Mouse (Mus musculus): Measurements from ENCODE around the gene Lrrc75a. TPM values are rescaled to one million over a fixed set of nuclear protein-coding genes. Genes with fewer than 3 reads are reported as not detected.

Gene Lrrc75a
- polyA plus RNA-seq, 1 experiment from 2014 or later = 20.6 TPM

DNA sequence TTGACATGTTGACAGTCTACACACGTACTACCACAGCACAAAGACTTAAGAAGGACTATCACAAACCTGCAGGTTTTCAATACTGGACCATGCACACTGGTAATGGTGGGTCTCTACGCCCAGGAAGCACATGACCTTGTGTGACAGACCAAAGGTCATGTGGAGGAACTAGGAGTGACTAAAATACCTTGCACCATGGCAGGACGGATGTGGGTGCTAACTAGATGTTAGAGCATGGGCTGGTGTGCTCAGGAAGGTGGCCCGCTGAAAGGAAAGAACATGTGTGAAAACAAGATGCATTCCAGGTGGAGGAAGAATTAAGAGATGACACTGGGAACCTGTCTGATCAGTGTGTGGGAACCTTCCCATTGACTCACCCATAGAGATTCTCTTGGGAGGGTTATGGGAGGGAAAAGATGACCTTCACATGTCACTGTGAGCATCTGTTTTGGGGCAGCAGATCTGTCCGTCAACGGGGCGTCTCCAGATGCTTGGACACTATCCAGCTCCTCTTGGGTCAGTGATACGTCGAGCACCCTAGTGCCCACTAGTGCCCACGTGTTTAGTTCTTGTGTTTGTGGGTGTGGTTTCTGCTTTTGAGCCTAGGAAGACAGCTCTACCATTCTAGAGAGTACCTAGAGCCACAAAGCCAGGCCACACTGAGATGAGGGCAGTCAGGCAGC lies 4.5 kb downstream of the Lrrc75a start:
- WGBS = 91% methylated on average over 10 of the region's 10 CpGs
- no peak overlapping the region for H3K4me3 ChIP-seq (ENCODE audit: low read depth, low read length)
- ATAC-seq (ENCODE audit: insufficient number of reproducible peaks, low FRiP score, low TSS enrichment, low read depth) = no peak
- H3K36me3 ChIP-seq (ENCODE audit: control insufficient read depth, insufficient read depth, low read length) = peaks cover 2% of the 10 kb centered on the region; the same call in 1 of the 2 replicates
- no peak overlapping the region for H3K4me2 ChIP-seq (ENCODE audit: low read depth, severe bottlenecking)
- peaks cover 18% of the 10 kb centered on the region for H3K4me1 ChIP-seq (ENCODE audit: control insufficient read depth, insufficient read depth, low read length)
- H3K9me3 ChIP-seq (ENCODE audit: control insufficient read depth, low read length) = no peaks in the 10 kb centered on the region
- no peaks in the 10 kb centered on the region for H3K27me3 ChIP-seq (ENCODE audit: control insufficient read depth, insufficient read depth, low read length)
- no peak overlapping the region for H3K9ac ChIP-seq (ENCODE audit: low read length)
- no peak for DNase-seq (ENCODE audit: low spot score)
- no peak overlapping the region for H3K27ac ChIP-seq (replicated peaks; ENCODE audit: low read depth, low read length)

DNA sequence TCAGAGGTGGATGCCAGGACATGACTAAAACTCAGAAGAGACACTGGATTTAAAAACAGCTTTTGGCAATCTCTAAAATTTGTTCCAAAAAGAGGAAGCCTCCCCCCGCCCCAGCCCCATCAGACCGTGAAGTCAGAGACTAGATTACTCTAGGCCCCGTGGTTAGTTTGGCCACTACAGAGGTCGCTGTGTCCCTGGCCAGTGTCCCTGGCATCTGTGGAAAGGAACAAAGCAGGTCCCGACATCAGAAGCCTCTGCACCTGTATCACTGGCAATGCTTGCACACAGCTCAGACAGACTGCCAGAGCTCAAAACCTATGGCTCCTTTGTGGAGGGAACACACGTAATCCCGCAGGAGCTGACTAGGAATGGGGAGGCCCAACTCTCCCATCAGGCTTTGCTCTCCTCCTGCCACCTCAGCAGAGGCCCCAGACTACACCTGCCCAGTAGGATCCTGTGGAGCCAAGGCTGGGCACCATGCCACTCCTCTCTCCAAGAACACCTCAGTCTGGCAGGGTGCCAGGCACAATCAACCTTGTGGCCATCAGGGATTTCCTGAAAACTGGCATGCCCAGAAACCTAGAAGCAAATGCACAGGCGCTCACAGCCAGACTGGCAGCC lies 5.2 kb downstream of the Lrrc75a start:
- ATAC-seq (ENCODE audit: insufficient number of reproducible peaks, low FRiP score, low TSS enrichment, low read depth) = no peak
- WGBS = 82% methylated on average over 8 of the region's 8 CpGs
- no peak overlapping the region for H3K27ac ChIP-seq (replicated peaks; ENCODE audit: low read depth, low read length)
- H3K4me1 ChIP-seq (ENCODE audit: control insufficient read depth, insufficient read depth, low read length) = peaks cover 18% of the 10 kb centered on the region
- no peak for DNase-seq (ENCODE audit: low spot score)
- no peak overlapping the region for H3K4me3 ChIP-seq (ENCODE audit: low read depth, low read length)
- no peak overlapping the region for H3K4me2 ChIP-seq (ENCODE audit: low read depth, severe bottlenecking)
- H3K9ac ChIP-seq (ENCODE audit: low read length) = no peak overlapping the region
- peaks cover 2% of the 10 kb centered on the region; the same call in 1 of the 2 replicates for H3K36me3 ChIP-seq (ENCODE audit: control insufficient read depth, insufficient read depth, low read length)
- no peaks in the 10 kb centered on the region for H3K9me3 ChIP-seq (ENCODE audit: control insufficient read depth, low read length)
- H3K27me3 ChIP-seq (ENCODE audit: control insufficient read depth, insufficient read depth, low read length) = no peaks in the 10 kb centered on the region

DNA sequence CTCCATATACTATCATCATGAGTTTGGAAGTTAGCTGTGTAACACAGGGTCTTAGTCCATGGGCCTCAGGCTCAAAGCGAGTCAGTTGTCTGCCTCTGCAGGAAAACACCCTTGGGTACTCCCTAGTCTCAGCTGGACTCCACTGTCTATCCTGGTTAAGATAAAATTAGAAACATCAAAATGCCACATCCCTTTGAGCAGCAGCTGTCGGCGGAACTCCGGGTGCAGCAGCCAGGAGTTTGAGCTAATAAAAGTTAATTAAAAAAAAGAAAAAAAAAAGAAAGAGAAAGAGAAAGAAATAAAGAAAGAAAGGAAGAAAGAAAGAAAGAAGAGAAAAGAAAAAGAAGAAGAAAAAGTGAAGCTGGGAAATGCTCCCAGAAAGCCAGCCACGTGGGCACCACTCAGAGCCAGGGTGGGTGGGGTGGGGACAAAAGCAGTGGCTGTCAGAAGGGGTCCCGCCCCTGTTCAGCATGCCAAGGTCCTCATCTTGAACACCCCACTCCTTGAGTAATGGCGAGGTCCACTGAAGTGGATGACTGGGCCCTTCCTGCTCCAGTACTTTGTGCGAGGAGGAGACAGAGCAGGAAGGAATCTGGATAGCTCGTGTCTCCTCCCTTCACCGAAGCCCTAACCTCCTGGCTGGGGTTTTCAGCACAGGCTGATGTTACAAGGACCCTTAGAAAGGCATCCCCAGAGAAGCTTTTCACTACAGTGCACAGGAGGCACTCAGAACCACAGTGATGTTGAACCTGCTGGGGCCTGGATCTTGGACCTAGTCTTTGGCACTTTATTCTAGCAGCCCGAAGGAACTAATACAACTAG lies 6.1 kb downstream of the Lrrc75a start:
- no peak for DNase-seq (ENCODE audit: low spot score)
- ATAC-seq (ENCODE audit: insufficient number of reproducible peaks, low FRiP score, low TSS enrichment, low read depth) = no peak
- Histone ChIP-seq H3K27me3 (ENCODE audit: control insufficient read depth, insufficient read depth, low read length) (no peaks in the 10 kb centered on the region), H3K4me3 (ENCODE audit: low read depth, low read length) (no peak overlapping the region), H3K4me1 (ENCODE audit: control insufficient read depth, insufficient read depth, low read length) (peaks cover 16% of the 10 kb centered on the region), H3K9ac (ENCODE audit: low read length) (no peak overlapping the region), H3K27ac (replicated peaks; ENCODE audit: low read depth, low read length) (no peak overlapping the region), H3K9me3 (ENCODE audit: control insufficient read depth, low read length) (no peaks in the 10 kb centered on the region), H3K36me3 (ENCODE audit: control insufficient read depth, insufficient read depth, low read length) (peaks cover 2% of the 10 kb centered on the region; the same call in 1 of the 2 replicates), H3K4me2 (ENCODE audit: low read depth, severe bottlenecking) (no peak overlapping the region)
- WGBS = 68% methylated on average over 11 of the region's 11 CpGs

DNA sequence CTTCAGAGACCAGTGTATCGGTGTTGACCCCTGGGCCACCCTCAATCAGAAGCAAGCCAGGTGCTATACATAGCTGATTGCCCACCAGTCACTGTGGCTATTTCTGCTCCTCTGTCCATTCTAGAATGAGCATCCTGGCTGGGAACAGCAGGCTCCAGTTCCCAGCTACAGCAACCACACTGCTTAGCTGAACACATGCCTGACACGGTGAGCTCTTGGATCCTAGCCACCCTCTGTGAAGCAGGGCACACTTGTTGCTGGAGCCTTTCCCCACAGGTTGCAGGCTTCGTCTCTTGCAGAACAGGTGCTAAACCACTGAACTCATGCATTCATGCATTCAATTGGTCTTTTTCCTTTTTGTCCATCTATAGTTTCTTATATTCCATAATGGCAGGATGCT lies 7.9 kb downstream of the Lrrc75a start:
- ATAC-seq (ENCODE audit: insufficient number of reproducible peaks, low FRiP score, low TSS enrichment, low read depth) (no peak), DNase-seq (ENCODE audit: low spot score) (no peak)
- Histone ChIP-seq H3K36me3 (ENCODE audit: control insufficient read depth, insufficient read depth, low read length) (peaks cover 2% of the 10 kb centered on the region; the same call in 1 of the 2 replicates), H3K9me3 (ENCODE audit: control insufficient read depth, low read length) (no peaks in the 10 kb centered on the region), H3K27me3 (ENCODE audit: control insufficient read depth, insufficient read depth, low read length) (no peaks in the 10 kb centered on the region), H3K4me3 (ENCODE audit: low read depth, low read length) (no peak overlapping the region), H3K9ac (ENCODE audit: low read length) (0 out of 2 replicates have a peak overlapping the region, but pooled peaks have one; percentile 17), H3K4me2 (ENCODE audit: low read depth, severe bottlenecking) (no peak overlapping the region), H3K4me1 (ENCODE audit: control insufficient read depth, insufficient read depth, low read length) (peaks cover 4% of the 10 kb centered on the region; the same call in 1 of the 2 replicates), H3K27ac (replicated peaks; ENCODE audit: low read depth, low read length) (no peak overlapping the region)
- 83% methylated on average over 3 of the region's 3 CpGs for WGBS

DNA sequence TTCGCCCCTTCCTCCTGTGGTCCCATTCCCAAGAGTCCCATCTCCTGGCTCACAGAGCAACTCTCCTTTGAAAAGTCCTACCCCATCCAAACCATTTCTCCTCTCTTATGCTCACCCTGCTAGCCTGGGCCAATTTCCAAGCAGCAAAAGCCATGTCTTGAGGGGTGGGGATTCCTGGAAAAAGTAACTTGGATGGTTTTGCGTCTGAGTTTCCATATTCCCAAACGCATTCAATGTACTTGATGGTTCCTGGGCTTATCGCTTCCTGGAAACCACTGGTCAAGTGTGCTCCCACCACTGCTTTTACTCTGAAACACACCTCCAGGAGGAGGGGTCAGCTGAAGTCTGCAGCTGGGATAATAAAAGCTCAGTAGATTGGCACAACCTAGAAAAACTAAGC lies 9.9 kb downstream of the Lrrc75a start:
- H3K9me3 ChIP-seq (ENCODE audit: control insufficient read depth, low read length) = no peaks in the 10 kb centered on the region
- H3K4me2 ChIP-seq (ENCODE audit: low read depth, severe bottlenecking) = no peak overlapping the region
- DNase-seq (ENCODE audit: low spot score) (no peak), ATAC-seq (ENCODE audit: insufficient number of reproducible peaks, low FRiP score, low TSS enrichment, low read depth) (no peak)
- no peaks in the 10 kb centered on the region for H3K27me3 ChIP-seq (ENCODE audit: control insufficient read depth, insufficient read depth, low read length)
- H3K9ac ChIP-seq (ENCODE audit: low read length) = no peak overlapping the region
- no peak overlapping the region for H3K27ac ChIP-seq (replicated peaks; ENCODE audit: low read depth, low read length)
- peaks cover 2% of the 10 kb centered on the region; the same call in 1 of the 2 replicates for H3K36me3 ChIP-seq (ENCODE audit: control insufficient read depth, insufficient read depth, low read length)
- H3K4me3 ChIP-seq (ENCODE audit: low read depth, low read length) = no peak overlapping the region
- H3K4me1 ChIP-seq (ENCODE audit: control insufficient read depth, insufficient read depth, low read length) = peaks cover 4% of the 10 kb centered on the region; the same call in 1 of the 2 replicates
- 94% methylated on average over 4 of the region's 4 CpGs for WGBS

DNA sequence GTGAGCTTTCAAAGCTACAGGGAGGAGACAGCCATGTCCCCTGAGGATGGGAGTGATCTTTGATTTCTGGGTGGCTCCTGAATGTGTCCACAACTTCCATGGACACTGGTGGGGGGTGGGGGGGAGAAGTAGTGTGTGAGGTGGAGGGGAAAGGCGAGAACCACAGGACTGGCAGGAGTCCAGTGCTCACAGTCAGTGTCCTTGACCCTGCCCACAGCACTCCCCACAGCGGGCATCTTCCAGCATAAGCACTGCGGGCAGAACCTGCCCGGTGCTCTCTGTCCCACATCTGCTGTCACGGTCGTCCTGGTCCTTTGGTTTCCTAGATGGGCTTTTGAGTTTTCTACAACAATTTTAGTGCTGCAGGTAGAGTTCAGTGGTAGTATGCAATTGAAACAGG lies 10.5 kb downstream of the Lrrc75a start:
- WGBS = 95% methylated on average over 6 of the region's 6 CpGs
- Histone ChIP-seq H3K4me2 (ENCODE audit: low read depth, severe bottlenecking) (no peak overlapping the region), H3K36me3 (ENCODE audit: control insufficient read depth, insufficient read depth, low read length) (peaks cover 2% of the 10 kb centered on the region; the same call in 1 of the 2 replicates), H3K9me3 (ENCODE audit: control insufficient read depth, low read length) (no peaks in the 10 kb centered on the region), H3K27me3 (ENCODE audit: control insufficient read depth, insufficient read depth, low read length) (no peaks in the 10 kb centered on the region), H3K9ac (ENCODE audit: low read length) (no peak overlapping the region), H3K27ac (replicated peaks; ENCODE audit: low read depth, low read length) (no peak overlapping the region), H3K4me1 (ENCODE audit: control insufficient read depth, insufficient read depth, low read length) (peaks cover 4% of the 10 kb centered on the region; the same call in 1 of the 2 replicates), H3K4me3 (ENCODE audit: low read depth, low read length) (no peak overlapping the region)
- DNase-seq (ENCODE audit: low spot score) (no peak), ATAC-seq (ENCODE audit: insufficient number of reproducible peaks, low FRiP score, low TSS enrichment, low read depth) (no peak)

DNA sequence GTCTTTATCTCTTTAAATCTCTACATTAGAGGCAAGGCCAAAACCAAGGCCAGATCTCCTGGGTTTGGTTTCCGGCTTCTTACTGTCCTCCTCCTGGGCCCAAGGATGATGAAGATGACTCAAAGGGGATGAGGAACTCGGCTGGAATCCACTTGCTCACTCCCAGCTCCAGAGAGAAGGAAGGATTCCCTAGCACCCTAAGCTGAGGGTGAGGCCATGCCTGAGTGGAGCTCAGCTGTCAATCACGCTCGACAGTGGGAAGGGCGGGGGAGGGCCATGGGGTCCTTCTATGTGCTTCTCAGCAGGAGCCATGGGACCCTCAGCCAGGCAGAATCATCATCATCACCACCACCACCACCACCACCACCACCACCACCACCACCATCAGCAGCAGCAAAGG lies 10.9 kb downstream of the Lrrc75a start:
- DNase-seq (ENCODE audit: low spot score) (no peak), ATAC-seq (ENCODE audit: insufficient number of reproducible peaks, low FRiP score, low TSS enrichment, low read depth) (no peak)
- WGBS = 86% methylated on average over 5 of the region's 5 CpGs
- Histone ChIP-seq H3K4me2 (ENCODE audit: low read depth, severe bottlenecking) (no peak overlapping the region), H3K36me3 (ENCODE audit: control insufficient read depth, insufficient read depth, low read length) (peaks cover 2% of the 10 kb centered on the region; the same call in 1 of the 2 replicates), H3K27ac (replicated peaks; ENCODE audit: low read depth, low read length) (no peak overlapping the region), H3K9me3 (ENCODE audit: control insufficient read depth, low read length) (no peaks in the 10 kb centered on the region), H3K4me3 (ENCODE audit: low read depth, low read length) (no peak overlapping the region), H3K9ac (ENCODE audit: low read length) (no peak overlapping the region), H3K27me3 (ENCODE audit: control insufficient read depth, insufficient read depth, low read length) (no peaks in the 10 kb centered on the region), H3K4me1 (ENCODE audit: control insufficient read depth, insufficient read depth, low read length) (peaks cover 4% of the 10 kb centered on the region; the same call in 1 of the 2 replicates)

DNA sequence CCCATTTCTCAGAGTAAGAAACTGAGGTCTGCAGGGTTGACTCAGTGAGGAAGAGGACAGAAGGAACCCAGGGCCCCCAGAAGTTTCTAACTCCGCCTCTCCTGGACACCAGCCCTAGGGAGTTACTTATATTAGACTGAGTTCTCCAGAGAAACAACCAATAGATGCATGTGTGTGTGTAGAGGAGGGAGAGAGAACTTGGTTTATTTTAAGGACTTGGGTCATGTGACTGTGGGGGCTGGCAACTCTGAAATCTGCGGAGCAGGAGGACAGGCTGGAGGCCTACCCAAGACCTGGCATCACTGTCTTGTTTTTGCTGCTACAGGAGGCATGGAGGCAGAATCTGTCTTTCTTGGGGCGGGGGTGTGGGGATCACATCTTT lies 11.5 kb downstream of the Lrrc75a start:
- 88% methylated on average over 3 of the region's 3 CpGs for WGBS
- no peak overlapping the region for H3K9ac ChIP-seq (ENCODE audit: low read length)
- no peak for DNase-seq (ENCODE audit: low spot score)
- H3K27me3 ChIP-seq (ENCODE audit: control insufficient read depth, insufficient read depth, low read length) = no peaks in the 10 kb centered on the region
- no peaks in the 10 kb centered on the region for H3K9me3 ChIP-seq (ENCODE audit: control insufficient read depth, low read length)
- H3K4me1 ChIP-seq (ENCODE audit: control insufficient read depth, insufficient read depth, low read length) = peaks cover 4% of the 10 kb centered on the region
- ATAC-seq (ENCODE audit: insufficient number of reproducible peaks, low FRiP score, low TSS enrichment, low read depth) = no peak
- no peak overlapping the region for H3K27ac ChIP-seq (replicated peaks; ENCODE audit: low read depth, low read length)
- H3K4me3 ChIP-seq (ENCODE audit: low read depth, low read length) = no peak overlapping the region
- H3K4me2 ChIP-seq (ENCODE audit: low read depth, severe bottlenecking) = no peak overlapping the region
- peaks cover 2% of the 10 kb centered on the region; the same call in 1 of the 2 replicates for H3K36me3 ChIP-seq (ENCODE audit: control insufficient read depth, insufficient read depth, low read length)
